Mouse (Mus musculus) adrenal gland, postnatal 4 days (tissue): ENCODE results near the gene Tnfrsf4. TPM values are rescaled to one million over a fixed set of nuclear protein-coding genes. Genes with fewer than 3 reads are reported as not detected.
A peak's percentile ranks its signal among the peaks of the same experiment; 100 is the strongest.

Experiments
- DNase-seq, 2 experiments: peaks; one replicate each; pipeline ENCODE4 v3.0.0; 2021 to 2022; ENCODE audit warnings: low spot score in 2 of 2, mixed read lengths in 2 of 2
- microRNA-seq: library from miRNA; unstranded; fragments of <30 nt; microRNA quantifications from one replicate; pipeline ENCODE4 v1.2.0, GENCODE M21; 2021
- total RNA-seq, 2 experiments: library from RNA; stranded (reverse); gene quantifications; 2 replicates each; pipeline ENCODE4 v1.2.3; 2021

Gene Tnfrsf4
- total RNA-seq, 2 experiments from 2014 or later: 2.9 to 3.4 TPM

- no peak for DNase-seq
These were observed 50.9 kb downstream of the Tnfrsf4 start for GRCm38 (mm10) chr4:156064510-156064897.

- DNase-seq: no peak
These were observed 51.7 kb downstream of the Tnfrsf4 start for GRCm38 (mm10) chr4:156065156-156065894.

Small RNA genes within 50 kb of the gene (microRNA-seq; reads per million reads assigned to microRNA genes)
- gene Mir200a: 168 reads per million, percentile 53 among the genes with 10 or more reads in this experiment
- 2,377 reads per million, percentile 86 among the genes with 10 or more reads in this experiment for gene Mir200b
- 1,857 reads per million, percentile 82 among the genes with 10 or more reads in this experiment for gene Mir429

Other genes starting within 250 kb of the Tnfrsf4 start
- 1 to 10 TPM; 5.7 to 7.4 TPM for gene Vwa1, start 239.1 kb upstream of the Tnfrsf4 start, total RNA-seq
- gene Tmem88b, start 228.0 kb upstream of the Tnfrsf4 start, total RNA-seq: under 1 TPM; 0.79 to 0.84 TPM
- gene Ankrd65, start 223.4 kb upstream of the Tnfrsf4 start, total RNA-seq: not detected
- 100 to 1,000 TPM; 110 to 122 TPM for gene Mrpl20, start 211.0 kb upstream of the Tnfrsf4 start, total RNA-seq
- 100 to 1,000 TPM; 153 to 155 TPM for gene Ccnl2, start 201.4 kb upstream of the Tnfrsf4 start, total RNA-seq
- 100 to 1,000 TPM; 123 to 129 TPM for gene Aurkaip1, start 182.6 kb upstream of the Tnfrsf4 start, total RNA-seq
- 10 to 100 TPM; 86.3 to 93.5 TPM for gene Mxra8, start 174.2 kb upstream of the Tnfrsf4 start, total RNA-seq
- 10 to 100 TPM; 53.5 to 53.8 TPM for gene Dvl1, start 166.4 kb upstream of the Tnfrsf4 start, total RNA-seq
- gene Tas1r3, start 150.5 kb upstream of the Tnfrsf4 start, total RNA-seq: under 1 TPM; 0.85 to 0.92 TPM
- 10 to 100 TPM; 20.2 to 21.0 TPM for gene Cptp, start 144.4 kb upstream of the Tnfrsf4 start, total RNA-seq
- gene Ints11, start 144.3 kb upstream of the Tnfrsf4 start, total RNA-seq: 10 to 100 TPM; 31.0 to 31.3 TPM
- 10 to 100 TPM; 42.9 to 49.0 TPM for gene Pusl1, start 122.1 kb upstream of the Tnfrsf4 start, total RNA-seq
- 10 to 100 TPM; 35.5 to 36.7 TPM for gene Acap3, start 122.0 kb upstream of the Tnfrsf4 start, total RNA-seq
- 10 to 100 TPM; 91.9 to 94.1 TPM for gene Ube2j2, start 70.0 kb upstream of the Tnfrsf4 start, total RNA-seq
- 10 to 100 TPM; 75.8 to 79.9 TPM for gene C1qtnf12, start 51.5 kb upstream of the Tnfrsf4 start, total RNA-seq
- 1 to 10 TPM; 7.2 to 7.7 TPM for gene B3galt6, start 21.2 kb upstream of the Tnfrsf4 start, total RNA-seq
- gene Sdf4, start 21.0 kb upstream of the Tnfrsf4 start, total RNA-seq: 100 to 1,000 TPM; 224 to 231 TPM
- under 1 TPM in 1 of 2 experiments, not detected in 1; 0.39 TPM for gene Tnfrsf18, start 12.3 kb downstream of the Tnfrsf4 start, total RNA-seq
- gene Ttll10, start 45.6 kb downstream of the Tnfrsf4 start, total RNA-seq: 1 to 10 TPM in 1 of 2 experiments, under 1 TPM in 1; 0.59 to 5.0 TPM
- gene 9430015G10Rik, start 96.1 kb downstream of the Tnfrsf4 start, total RNA-seq: 10 to 100 TPM; 18.1 to 21.1 TPM
- under 1 TPM; 0.20 to 0.22 TPM for gene Rnf223, start 116.7 kb downstream of the Tnfrsf4 start, total RNA-seq
- gene Agrn, start 183.6 kb downstream of the Tnfrsf4 start, total RNA-seq: 100 to 1,000 TPM in 1 of 2 experiments, 10 to 100 TPM in 1; 92.2 to 139 TPM
- 1 to 10 TPM; 1.9 to 2.8 TPM for gene Isg15, start 187.0 kb downstream of the Tnfrsf4 start, total RNA-seq
- gene AW011738, start 189.5 kb downstream of the Tnfrsf4 start, total RNA-seq: 1 to 10 TPM; 3.7 to 4.8 TPM
- 1 to 10 TPM; 4.1 to 4.7 TPM for gene Perm1, start 202.0 kb downstream of the Tnfrsf4 start, total RNA-seq
- gene Plekhn1, start 221.0 kb downstream of the Tnfrsf4 start, total RNA-seq: 10 to 100 TPM; 26.9 to 27.8 TPM
- 10 to 100 TPM; 41.5 to 47.3 TPM for gene Noc2l, start 222.2 kb downstream of the Tnfrsf4 start, total RNA-seq
- gene Samd11, start 241.8 kb downstream of the Tnfrsf4 start, total RNA-seq: 1 to 10 TPM; 5.9 to 8.0 TPM